Mouse (Mus musculus) brain, embryonic 14.5 days (tissue): ENCODE data around the gene C1ql3. TPM values are rescaled to one million over a fixed set of nuclear protein-coding genes. Genes with fewer than 3 reads are reported as not detected.

Experiments
- DNase-seq: peaks from one replicate; pipeline ENCODE4 v3.0.0-alpha.2; 2011; ENCODE audit warnings: low read depth
- CTCF ChIP-seq: fragments of 200-500 bp; IDR thresholded peaks from 2 replicates; pipeline ENCODE4 v1.5.1; 2012; ENCODE audit warnings: inconsistent platforms, mild to moderate bottlenecking, moderate library complexity, borderline replicate concordance; ENCODE audit not compliant: insufficient read depth, insufficient read length; ENCODE audit errors: extremely low read depth
- POLR2A ChIP-seq: fragments of 200-500 bp; IDR thresholded peaks from 2 replicates; pipeline ENCODE4 v1.6.1; 2012; ENCODE audit warnings: mild to moderate bottlenecking, inconsistent platforms, borderline replicate concordance; ENCODE audit not compliant: poor library complexity, insufficient read depth, insufficient read length, severe bottlenecking; ENCODE audit errors: extremely low read depth
- polyA plus RNA-seq: library from polyadenylated mRNA; depleted of rRNA; stranded (reverse); fragments of >200 nt; gene quantifications from 2 replicates; pipeline ENCODE4 v1.2.3, GENCODE M21; 2012; rRNA removed

Gene C1ql3
- polyA plus RNA-seq = 4.1 and 6.1 TPM in 2 replicates

GRCm38 (mm10) chr2:13011472-13011871 is at the start of gene C1ql3:
Gene C1ql3, minus strand, starts transcription at chr2:13011806.
- peak; percentile 80 for DNase-seq
- no peak for TF ChIP-seq CTCF
- no peak for TF ChIP-seq POLR2A

- no peak for DNase-seq
- TF ChIP-seq POLR2A (no peak), CTCF (no peak)
Measured at GRCm38 (mm10) chr2:13060426-13061170, 49.0 kb upstream of the C1ql3 start.

DNA sequence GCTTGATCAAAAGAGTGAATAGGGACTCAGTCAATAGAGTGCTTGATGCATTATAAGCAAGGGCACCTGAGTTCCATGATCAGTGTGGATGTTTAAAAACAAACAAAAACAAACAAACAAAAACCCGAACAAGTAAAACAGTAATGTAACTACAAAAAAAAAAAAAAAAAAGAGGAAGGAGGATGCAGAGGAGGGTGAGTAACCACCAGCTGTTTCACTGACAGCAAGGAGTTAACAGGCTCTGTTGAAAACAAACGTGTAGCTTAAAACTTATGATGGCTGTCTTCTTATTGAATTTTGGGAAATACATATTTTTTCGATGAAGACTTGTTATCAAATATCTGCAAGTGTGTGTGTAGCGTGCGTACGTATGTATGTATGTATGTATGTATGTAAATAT is 37.0 kb upstream of the C1ql3 start:
- no peak for TF ChIP-seq POLR2A
- no peak for TF ChIP-seq CTCF
- DNase-seq = no peak

- no peak for DNase-seq
- TF ChIP-seq CTCF = no peak
- TF ChIP-seq POLR2A = no peak
Measured at GRCm38 (mm10) chr2:13044555-13044954, 32.9 kb upstream of the C1ql3 start.

DNA sequence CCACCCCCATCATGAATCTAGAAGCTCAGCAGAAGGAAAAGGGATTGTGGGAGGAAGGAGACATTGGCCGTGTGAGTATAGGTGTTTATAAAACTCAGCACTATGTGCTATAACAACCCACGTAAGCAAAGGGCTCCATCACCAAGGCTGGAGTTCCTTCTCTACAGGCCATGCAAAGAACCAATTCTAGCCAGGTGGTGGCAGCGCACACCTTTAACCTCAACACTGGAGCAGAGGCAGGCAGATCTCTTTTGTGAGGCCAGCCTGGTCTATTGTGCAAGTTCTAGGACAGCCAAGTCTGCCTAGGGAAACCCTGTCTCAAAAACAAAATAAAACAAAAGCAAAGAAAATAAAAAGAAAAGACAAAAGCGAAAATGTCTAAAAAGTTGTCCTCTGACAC is 28.2 kb upstream of the C1ql3 start:
- DNase-seq = no peak
- no peak for TF ChIP-seq POLR2A
- TF ChIP-seq CTCF = no peak

DNA sequence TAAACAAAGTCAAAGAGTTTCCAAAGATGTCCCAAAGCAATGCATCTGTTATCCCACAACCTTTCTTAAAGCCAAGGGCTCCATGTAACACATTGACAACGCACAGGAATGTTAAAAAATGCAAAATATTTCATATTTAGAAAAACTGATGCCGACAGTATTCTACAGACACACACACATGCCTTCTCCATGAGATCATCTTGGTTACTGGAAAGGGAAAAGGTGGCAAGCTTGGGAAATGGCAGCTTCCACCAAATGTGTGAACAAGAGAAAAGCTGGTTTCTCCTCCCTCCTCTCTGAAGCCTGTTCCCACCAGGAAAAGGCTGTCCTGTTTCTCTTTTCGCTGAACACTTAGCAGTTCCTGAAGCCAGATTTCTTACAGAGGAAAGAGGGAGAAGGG is 27.2 kb upstream of the C1ql3 start:
- DNase-seq = peak; percentile 34
- TF ChIP-seq POLR2A (no peak), CTCF (no peak)

GRCm38 (mm10) chr2:13018861-13019260 is 7.3 kb upstream of the C1ql3 start:
- TF ChIP-seq POLR2A (no peak), CTCF (no peak)
- DNase-seq = peak; percentile 65

DNA sequence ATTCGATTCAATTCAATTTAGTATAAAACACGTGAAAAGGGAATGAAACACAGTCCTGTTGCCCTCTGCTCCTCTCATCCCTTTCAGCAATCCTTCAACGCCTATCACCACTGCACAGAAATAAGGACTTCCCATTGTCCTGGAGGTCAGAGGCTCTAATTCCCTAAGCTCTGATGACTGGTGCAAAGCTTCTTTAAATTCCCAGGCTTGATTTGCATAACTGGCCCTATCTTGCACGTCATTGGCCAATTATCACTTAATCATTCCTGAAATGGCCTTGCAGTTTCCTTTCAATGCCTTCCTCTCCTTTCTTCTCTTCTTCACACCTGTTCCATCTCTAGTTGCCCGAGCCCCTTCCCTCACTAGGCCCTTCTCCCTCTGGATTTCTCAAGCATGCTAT is 6.8 kb upstream of the C1ql3 start:
- TF ChIP-seq POLR2A (no peak), CTCF (no peak)
- DNase-seq = peak; percentile 7

- DNase-seq = peak; percentile 18
- no peak for TF ChIP-seq CTCF
- TF ChIP-seq POLR2A = no peak
Measured at GRCm38 (mm10) chr2:13011973-13012372, 367 bp upstream of the C1ql3 start.

DNA sequence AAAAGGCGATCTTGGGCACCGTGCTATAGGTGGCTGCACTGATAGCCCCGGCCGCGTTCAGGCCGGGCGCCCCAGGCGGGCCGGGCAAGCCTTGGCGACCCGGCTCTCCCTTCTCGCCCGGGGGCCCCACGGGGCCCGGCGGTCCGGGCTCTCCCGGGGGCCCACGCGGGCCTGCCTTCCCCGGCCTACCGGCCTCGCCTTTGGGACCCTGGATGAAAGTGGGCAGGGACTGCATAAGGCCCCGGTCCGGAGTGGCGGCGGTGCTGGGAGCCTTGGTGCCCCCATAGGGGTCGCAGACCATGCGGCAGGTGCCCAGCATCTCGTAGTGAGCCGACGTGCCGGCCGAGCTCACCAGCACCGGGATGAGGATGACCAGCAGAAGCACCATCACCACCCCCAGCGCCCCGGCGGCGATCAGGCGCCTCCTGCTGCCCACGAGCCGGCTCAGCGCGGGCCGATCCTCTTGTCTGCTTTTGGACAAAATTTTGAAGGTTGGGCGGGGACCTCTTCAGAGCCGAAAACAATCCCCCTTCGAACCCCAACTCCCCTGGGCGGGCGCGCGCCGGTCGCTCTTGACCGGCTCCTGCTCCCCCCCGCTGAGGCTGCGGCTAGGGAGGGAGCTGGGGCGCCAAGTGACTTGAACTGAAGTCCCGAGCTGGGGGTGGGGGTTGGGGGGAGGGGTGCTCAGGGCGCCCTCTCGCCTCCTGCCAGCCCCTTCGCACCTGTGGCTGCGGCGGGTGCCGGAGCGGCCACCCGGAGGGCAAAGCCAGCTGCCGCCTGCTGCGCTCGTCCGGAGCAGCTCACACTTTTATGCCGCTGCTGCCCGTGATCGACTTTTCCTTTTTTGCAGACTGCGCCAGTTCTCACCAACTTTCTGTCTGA is 905 bp downstream of the C1ql3 start:
- DNase-seq = peak; percentile 57
- TF ChIP-seq CTCF (peak; percentile 21; the same call in 1 of the 2 replicates), POLR2A (no peak)

- TF ChIP-seq POLR2A = no peak
- TF ChIP-seq CTCF = no peak
Measured at GRCm38 (mm10) chr2:13010030-13010459, 1.6 kb downstream of the C1ql3 start.

DNA sequence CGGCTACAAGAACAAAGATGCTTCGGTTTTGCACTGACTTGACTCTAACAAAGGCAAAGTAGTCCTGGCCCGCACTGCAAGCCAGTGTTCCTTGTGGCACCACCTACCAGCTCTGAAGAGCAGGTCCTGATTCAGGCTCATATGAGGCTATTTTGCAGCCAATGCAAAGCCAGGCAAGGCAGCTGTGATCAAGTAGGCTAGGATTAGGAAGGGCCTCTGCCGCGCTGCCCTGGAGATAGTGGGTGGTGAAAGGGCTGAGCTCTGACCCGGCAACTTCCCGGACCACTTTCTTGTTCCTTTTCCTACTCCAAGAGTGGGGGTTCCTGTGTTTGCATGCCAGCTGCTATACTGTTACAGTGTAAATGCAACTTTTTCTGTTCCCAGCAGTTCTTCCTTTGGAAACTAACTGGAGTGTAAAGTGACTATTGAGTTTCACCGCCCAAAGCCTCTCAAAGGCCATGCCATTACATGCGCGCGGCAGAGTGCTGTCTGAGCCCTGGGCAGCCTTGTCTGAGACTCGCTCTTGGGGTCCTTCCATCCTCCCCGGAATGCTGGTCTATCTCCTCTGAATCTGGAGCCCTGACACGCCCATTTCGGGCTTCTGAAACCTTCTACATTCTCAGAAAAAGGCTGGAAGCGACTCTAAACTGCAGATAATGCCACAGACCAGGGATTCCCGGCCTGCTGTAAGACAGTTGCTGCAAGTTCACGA is 2.2 kb downstream of the C1ql3 start:
- TF ChIP-seq POLR2A (no peak), CTCF (no peak)
- peak; percentile 29 for DNase-seq

More at GRCm38 (mm10) chr2:13010030-13010459, 1.6 kb downstream of the C1ql3 start:
- DNase-seq = peak; percentile 26

GRCm38 (mm10) chr2:13008433-13008832 is 3.2 kb downstream of the C1ql3 start:
- TF ChIP-seq CTCF (no peak), POLR2A (no peak)
- DNase-seq = no peak
